Mouse (Mus musculus): ENCODE results near the gene Klhl9.
"Not testable (repeated sequence)": the region's sequence is repeated elsewhere in the genome, so short reads cannot be mapped to it uniquely, and the experiment has no call there.

Klhl9 gene

DNA sequence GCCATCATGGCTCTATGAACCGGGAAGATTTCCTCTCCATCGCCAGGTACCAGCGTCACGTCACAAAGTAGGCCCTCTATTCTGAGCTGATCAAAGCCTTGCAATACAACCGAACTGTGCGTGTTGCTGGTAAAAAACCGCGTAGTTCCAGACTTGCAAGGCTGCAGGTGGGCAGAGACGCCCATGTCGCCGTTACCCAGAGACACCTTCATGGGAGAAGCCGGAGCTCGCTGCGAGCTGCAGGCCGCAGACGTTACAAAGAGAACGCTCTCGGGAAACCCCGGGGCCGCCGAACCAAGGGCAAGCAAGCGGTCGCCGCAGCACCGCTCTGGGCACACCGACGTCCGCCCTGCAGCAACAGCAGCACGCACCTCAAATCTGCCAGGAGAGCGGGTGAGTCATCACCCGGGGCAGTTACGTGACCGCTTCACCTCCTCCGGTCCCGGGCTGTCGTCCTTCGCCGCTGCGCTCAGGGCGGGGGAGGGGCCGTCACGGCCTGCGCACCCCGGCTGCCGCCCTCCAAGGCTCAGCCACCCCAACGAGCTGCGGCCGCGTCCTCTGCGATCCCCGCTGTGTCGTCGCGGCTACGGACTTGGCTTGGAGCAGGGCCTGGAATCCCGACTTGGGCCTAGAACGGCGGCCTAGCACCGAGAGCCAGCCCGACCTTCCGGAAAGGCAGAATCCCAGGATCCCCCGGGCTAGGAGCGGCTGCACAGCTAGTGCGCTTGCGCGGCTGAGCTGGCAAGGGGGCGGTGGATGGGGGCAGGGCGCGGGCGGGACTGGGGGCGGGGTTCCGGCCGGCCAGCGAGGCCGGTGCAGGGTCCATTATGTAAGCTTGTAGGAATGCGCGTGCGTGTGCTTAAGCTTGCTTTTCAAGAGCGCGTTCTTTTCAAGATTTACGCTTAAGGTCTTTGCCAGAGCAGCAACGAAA lies at the start of gene Klhl9, which contains the start of gene Gm26566:
Klhl9 (minus strand) TSS at position 675 of the 931 bp plus-strand sequence.
Gm26566 (plus strand) TSS at position 15 of the 931 bp plus-strand sequence.
- peak; percentile 98 for DNase-seq (ENCODE audit: extremely low read depth, insufficient read length, low spot score)

DNA sequence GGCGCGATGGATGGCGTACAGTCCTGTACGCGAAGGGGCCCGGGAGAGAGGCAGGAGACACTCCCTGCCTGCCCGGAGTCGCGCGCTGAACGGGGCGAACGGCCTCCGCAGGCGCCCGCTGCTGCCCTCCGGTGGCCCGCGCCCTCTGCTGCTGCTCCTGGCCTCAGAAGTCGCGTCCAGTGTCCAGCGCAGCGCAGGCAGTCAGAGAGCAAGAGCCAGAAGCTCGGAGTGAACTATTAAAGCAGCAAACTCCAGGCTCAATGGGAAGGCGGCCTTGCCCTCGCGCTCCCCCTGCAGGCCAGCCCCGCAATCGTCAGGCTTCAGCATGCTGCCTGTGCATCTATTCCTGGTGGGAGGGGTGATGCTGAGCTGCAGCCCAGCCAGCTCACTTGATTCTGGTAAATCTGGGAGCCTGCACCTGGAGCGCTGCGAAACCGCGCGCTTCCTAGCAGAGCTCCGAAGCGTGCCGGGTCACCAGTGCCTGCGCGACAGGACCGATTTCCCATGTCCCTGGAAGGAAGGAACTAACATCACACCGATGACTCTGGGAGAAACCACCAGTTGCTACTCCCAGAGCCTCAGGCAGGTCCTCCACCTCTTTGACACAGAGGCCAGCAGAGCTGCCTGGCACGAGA lies 41.2 kb upstream of the Klhl9 start:
- DNase-seq (ENCODE audit: extremely low read depth, insufficient read length, low spot score), result peak; percentile 83

- DNase-seq (ENCODE audit: extremely low read depth, insufficient read length, low spot score), result not testable (repeated sequence)
Observed at GRCm38 (mm10) chr4:88762341-88762740, 40.1 kb upstream of the Klhl9 start.

DNA sequence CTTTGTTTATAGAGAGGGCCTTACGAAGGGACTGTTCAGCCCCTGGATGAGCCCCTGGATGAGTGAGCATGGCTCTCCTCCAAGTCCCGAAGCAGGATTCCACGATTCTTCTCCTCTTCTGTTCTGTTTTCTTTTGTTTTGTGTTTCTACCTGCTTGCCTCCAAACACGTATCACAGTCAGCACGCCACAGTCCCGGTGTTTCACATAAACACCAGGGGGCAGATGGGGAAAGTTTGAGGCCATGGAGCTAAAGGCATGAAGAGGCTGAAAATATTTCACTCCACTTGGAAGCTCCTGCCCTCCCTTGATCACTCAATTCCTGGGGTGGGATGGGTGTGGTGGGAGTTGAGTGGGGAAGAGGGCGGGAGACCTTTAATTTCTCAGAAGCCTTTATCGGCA lies 39.5 kb upstream of the Klhl9 start:
- DNase-seq (ENCODE audit: extremely low read depth, insufficient read length, low spot score), result not testable (repeated sequence)

DNA sequence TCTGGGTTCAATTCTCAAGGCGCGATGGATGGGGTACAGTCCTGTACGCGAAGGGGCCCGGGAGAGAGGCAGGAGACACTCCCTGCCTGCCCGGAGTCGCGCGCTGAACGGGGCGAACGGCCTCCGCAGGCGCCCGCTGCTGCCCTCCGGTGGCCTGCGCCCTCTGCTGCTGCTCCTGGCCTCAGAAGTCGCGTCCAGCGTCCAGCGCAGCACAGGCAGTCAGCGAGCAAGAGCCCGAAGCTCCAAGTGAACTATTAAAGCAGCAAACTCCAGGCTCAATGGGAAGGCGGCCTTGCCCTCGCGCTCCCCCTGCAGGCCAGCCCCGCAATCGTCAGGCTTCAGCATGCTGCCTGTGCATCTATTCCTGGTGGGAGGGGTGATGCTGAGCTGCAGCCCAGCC lies 38.2 kb upstream of the Klhl9 start:
- not testable (repeated sequence) for DNase-seq (ENCODE audit: extremely low read depth, insufficient read length, low spot score)

DNA sequence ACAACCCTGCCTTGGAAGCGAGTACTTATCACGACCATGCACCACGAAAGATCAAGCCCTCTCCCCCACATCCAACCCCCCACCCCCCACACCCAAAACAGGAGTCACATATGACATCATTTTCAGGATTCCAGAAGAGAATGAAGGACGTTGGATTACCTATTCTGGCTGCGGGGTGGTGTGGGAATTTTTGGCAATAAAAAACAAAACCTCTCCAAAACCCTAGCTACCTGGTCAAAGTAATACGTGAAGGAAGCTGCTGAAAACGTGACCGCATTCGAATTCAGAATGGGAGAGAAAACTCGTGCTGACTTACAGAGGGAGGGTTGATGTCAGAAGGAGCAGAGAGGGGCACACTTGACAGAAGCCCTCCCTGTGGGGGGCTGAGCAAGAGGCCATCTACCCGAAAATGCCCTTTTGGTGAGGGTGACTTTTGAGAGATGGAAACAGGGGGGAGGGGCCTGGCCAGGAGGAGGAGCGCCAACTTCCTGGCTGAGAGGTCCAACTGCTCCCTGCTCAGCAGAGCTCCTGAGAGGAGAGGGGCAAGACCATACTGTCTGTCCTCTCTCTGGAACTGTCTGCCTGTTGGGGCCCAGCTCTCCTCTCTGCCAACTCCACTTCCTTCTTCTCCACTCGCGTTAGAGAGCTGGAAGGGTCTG lies 37.5 kb upstream of the Klhl9 start, which contains the start of gene Gm13283:
Gm13283 (plus strand) TSS at position 510 of the 659 bp plus-strand sequence.
- DNase-seq (ENCODE audit: extremely low read depth, insufficient read length, low spot score), result not testable (repeated sequence)

- not testable (repeated sequence) for DNase-seq (ENCODE audit: extremely low read depth, insufficient read length, low spot score)
Observed at GRCm38 (mm10) chr4:88758751-88759150, 36.5 kb upstream of the Klhl9 start.

- DNase-seq (ENCODE audit: extremely low read depth, insufficient read length, low spot score), result not testable (repeated sequence)
Observed at GRCm38 (mm10) chr4:88757628-88758031, 35.4 kb upstream of the Klhl9 start.

DNA sequence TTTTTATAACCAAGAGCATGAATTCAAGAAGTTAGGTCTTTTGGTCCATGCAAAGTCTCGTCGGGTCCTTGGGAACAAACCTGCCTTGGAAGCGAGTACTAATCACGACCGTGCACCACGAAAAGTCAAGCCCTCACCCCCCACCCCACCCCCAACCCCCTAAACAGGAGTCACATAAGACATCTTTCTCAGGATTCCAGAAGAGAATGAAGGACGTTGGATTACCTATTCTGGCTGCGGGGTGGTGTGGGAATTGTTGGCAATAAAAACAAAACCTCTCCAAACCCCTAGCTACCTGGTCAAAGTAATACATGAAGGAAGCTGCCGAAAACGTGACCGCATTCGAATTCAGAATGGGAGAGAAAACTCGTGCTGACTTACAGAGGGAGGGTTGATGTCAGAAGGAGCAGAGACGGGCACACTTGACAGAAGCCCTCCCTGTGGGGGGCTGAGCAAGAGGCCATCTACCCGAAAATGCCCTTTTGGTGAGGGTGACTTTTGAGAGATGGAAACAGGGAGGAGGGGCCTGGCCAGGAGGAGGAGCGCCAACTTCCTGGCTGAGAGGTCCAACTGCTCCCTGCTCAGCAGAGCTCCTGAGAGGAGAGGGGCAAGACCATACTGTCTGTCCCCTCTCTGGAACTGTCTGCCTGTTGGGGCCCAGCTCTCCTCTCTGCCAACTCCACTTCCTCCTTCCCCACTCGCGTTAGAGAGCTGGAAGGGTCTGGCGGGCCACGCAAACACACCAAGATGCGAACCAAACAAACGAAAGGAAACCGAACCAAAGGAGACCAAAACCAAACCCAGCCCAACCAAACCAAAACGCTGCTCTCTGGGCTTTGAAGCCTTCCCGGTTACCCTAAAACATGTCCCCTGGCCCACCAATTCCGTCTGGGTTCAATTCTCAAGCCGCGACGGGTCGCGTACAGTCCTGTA lies 34.6 kb upstream of the Klhl9 start:
- DNase-seq (ENCODE audit: extremely low read depth, insufficient read length, low spot score), result peak; percentile 21

DNA sequence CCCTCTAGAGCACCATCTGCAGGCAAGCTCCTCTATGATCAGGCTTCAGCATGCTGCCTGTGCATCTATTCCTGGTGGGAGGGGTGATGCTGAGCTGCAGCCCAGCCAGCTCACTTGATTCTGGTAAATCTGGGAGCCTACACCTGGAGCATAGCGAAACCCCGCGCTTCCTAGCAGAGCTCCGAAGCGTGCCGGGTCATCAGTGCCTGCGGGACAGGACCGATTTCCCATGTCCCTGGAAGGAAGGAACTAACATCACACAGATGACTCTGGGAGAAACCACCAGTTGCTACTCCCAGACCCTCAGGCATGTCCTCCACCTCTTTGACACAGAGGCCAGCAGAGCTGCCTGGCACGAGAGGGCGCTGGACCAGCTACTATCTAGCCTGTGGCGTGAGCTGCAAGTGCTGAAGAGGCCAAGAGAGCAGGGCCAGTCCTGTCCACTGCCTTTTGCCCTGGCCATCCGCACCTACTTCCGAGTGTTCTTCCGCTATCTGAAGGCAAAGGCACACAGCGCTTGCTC lies 32.6 kb upstream of the Klhl9 start, which contains the start of gene Gm13271:
Gm13271 (plus strand) TSS at position 51 of the 523 bp plus-strand sequence.
- not testable (repeated sequence) for DNase-seq (ENCODE audit: extremely low read depth, insufficient read length, low spot score)

DNA sequence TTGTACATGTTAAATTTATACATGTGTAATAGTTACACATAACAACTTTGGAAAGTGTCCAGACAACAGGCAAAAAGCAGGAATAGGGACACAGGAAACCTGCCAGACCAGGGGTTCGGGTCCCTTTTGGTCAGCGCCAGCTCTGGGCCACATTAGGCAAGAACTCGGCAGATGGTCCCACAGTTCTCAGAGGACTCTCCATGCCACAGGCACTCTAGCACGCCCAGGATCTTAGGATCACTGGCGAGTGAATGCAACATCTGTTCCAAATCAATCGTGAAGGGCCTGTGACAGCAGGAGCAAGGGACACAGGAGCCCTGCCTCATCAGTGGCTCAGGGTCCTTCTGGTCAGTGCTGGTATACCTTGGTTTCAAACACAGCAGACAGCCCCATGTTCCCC lies 27.7 kb upstream of the Klhl9 start:
- no peak for DNase-seq (ENCODE audit: extremely low read depth, insufficient read length, low spot score)

GRCm38 (mm10) chr4:88744207-88744606 lies 21.9 kb upstream of the Klhl9 start:
- DNase-seq (ENCODE audit: extremely low read depth, insufficient read length, low spot score), result no peak

DNA sequence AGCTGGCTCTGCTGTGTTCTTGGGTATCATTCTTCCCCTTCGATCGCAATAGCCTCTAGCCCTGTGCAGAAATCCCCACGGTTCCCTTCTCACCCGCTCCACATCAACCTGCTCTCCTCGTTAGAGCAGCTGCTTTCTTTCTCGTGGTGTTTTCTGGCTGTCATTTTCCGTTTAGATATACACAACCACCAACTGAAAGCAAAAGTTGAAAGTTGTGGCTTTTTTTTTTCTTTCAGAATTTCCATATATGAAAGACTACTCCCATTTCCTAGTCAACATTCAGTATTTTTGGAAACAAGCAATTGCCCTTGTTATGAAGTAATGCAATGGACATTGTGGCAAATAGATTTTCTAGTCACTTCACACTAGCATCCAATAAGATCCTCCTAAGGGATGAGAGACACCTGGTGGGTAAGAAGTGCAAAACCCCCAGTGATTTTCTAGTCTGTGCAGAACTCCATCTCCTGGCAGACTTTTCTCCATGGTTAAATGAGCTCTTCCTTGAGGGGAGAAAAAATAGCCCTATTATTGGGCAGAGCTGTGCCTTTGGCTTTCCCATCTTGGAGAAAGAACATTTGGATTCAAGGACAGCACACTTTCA lies 20.6 kb upstream of the Klhl9 start:
- no peak for DNase-seq (ENCODE audit: extremely low read depth, insufficient read length, low spot score)

DNA sequence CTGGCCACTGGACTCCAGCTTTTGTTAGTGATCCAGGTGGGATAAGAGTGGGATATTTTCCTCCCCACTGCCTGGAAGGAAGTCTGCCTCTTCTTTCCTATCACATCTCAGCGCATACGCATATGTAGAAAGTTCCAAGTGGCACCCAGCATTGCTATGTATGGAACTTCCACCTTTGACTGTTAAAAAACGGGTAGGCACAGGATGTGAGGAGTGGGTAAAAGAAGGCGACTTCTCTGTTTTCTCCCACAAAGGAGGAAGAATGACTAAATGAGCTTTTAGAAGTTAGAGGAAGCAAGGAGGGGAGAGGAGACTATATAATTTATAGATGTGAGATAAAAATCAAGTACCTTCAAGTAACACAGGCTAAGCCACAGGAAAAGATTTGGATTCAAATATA lies 19.2 kb upstream of the Klhl9 start:
- DNase-seq (ENCODE audit: extremely low read depth, insufficient read length, low spot score), result no peak

- no peak for DNase-seq (ENCODE audit: extremely low read depth, insufficient read length, low spot score)
Observed at GRCm38 (mm10) chr4:88739036-88739435, 16.8 kb upstream of the Klhl9 start.

DNA sequence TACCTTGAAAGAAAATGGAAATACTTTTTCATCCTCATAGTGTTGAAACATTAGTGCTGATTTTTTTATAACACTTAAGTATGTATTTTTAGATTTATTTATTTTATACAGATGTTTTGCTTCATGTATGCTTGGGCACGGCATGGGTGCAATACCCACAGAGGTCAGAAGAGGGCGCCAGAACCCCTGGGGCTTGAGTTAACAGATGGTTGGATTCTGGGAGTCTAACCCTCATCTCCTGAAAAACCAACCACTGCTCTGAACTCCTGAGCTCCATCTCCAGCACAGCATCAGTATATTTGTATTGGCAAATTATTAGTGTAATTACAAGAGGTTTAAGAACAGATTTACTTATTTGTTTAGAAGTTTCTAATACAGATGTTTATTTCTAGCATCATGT lies 16.2 kb upstream of the Klhl9 start:
- DNase-seq (ENCODE audit: extremely low read depth, insufficient read length, low spot score), result peak; percentile 51

DNA sequence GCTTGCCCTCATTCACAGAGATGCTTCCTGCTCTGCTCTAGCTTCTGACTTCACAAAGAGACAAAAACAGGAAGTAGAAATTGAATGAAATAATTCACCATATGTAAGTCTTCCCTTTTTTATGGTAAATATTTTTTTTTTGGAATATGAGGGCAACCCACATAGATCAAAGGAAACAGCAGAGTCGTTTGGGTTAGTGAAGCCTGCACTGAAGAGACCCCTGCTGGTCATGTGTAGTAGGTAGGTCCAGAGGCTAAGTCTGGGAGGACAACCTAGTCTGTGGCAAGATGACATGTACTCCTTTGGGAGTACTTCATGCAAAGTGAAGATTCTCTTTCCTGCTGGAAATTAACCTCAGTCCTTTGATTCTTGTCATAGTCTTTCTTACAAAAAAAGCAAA lies 5.1 kb upstream of the Klhl9 start:
- DNase-seq (ENCODE audit: extremely low read depth, insufficient read length, low spot score), result no peak

DNA sequence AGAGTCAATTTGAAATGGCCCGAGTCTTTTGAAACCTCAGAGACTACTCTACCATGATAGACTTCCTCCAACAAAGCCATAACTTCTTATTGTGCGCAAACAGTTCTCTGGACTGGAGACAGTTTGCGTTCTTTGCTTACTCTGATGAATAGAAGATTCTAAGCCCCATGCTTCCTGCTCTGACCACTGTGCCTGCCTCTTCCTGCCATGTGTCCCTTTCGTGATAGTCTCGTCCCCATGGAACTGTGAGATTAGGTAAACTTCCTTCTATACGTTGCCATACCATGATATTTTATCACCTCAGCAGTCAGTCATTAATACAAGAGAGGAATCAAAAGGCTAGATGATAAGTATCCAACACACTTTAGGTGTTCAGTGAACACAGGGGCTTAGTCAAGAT lies 4.5 kb upstream of the Klhl9 start:
- DNase-seq (ENCODE audit: extremely low read depth, insufficient read length, low spot score), result no peak

DNA sequence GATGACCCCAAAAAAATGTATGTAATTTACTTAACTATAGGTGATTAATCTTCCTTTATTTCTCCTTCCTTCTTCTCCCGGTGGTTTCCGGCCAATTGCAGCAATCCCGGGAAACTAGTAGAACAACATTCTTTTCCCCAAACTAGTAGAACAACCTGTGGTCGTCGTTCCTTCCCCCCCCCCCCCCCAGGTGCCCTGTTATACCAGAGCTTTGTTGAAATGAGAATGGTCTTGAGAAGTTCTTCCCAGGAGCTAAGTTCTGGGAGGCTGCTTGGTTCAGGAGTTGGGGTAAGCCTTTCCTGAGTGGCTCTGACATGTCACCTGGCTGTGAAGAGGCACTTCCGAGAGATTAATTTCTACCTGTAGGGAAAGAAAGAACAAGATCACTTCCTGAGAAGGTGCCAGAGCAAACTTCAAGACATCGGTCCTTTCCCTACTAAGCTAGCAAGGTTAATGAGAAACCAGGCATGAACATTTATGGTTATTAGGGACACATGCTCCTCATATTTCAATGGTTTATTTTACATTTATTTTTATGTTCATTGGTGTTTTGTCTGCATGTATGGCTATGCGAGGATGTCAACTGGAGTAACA lies 1.3 kb upstream of the Klhl9 start:
- DNase-seq (ENCODE audit: extremely low read depth, insufficient read length, low spot score), result no peak
